Mouse (Mus musculus) lung, embryonic 15.5 days (tissue): Measurements from ENCODE around the gene Fgf8. TPM values are rescaled to one million over a fixed set of nuclear protein-coding genes. Genes with fewer than 3 reads are reported as not detected.

Experiments used
- ATAC-seq: fragments of 200-750 bp; cut with Nextera tagmentation; 2 replicates; pipeline ENCODE4 v1.8.0; 2017; ENCODE audit warnings: moderate number of reproducible peaks, borderline replicate concordance; ENCODE audit not compliant: low FRiP score, low TSS enrichment; ENCODE audit errors: extremely low read depth
- H3K27ac ChIP-seq: fragments of 300-500 bp; sonication (generic); 2 replicates; pipeline ENCODE4 v1.5.1; 2015; ENCODE audit warnings: moderate library complexity, mild to moderate bottlenecking, inconsistent platforms
- H3K27me3 ChIP-seq: fragments of 300-500 bp; sonication (generic); 2 replicates; pipeline ENCODE4 v1.6.1; 2015; ENCODE audit warnings: inconsistent platforms
- H3K36me3 ChIP-seq: fragments of 300-500 bp; sonication (generic); 2 replicates; pipeline ENCODE4 v1.6.1; 2015; ENCODE audit warnings: inconsistent platforms
- H3K4me1 ChIP-seq: fragments of 300-500 bp; sonication (generic); 2 replicates; pipeline ENCODE4 v1.6.1; 2015; ENCODE audit warnings: inconsistent platforms
- H3K4me2 ChIP-seq: fragments of 300-500 bp; sonication (generic); 2 replicates; pipeline ENCODE4 v1.6.1; 2015; ENCODE audit warnings: inconsistent platforms, mild to moderate bottlenecking, moderate library complexity
- H3K4me3 ChIP-seq: fragments of 300-500 bp; sonication (generic); 2 replicates; pipeline ENCODE4 v1.5.1; 2015; ENCODE audit warnings: mild to moderate bottlenecking, inconsistent platforms
- H3K9ac ChIP-seq: fragments of 300-500 bp; sonication (generic); 2 replicates; pipeline ENCODE4 v1.6.1; 2015; ENCODE audit warnings: inconsistent platforms
- H3K9me3 ChIP-seq: fragments of 300-500 bp; sonication (generic); 2 replicates; pipeline ENCODE4 v1.6.1; 2016; ENCODE audit warnings: inconsistent platforms
- whole genome bisulfite sequencing: fragments of 180-500 bp; shearing (Covaris S2); methylation state at CpG from one replicate; pipeline ENCODE4 v1.1.7; 2015; 5-methylcytosine and 5-hydroxymethylcytosine counted together
- polyA plus RNA-seq: library from polyadenylated mRNA; unstranded; fragments of >200 nt; fragmentation: Nextera tagmentation; extraction: Ambion mirVana; gene quantifications from 2 replicates; pipeline ENCODE4 v1.2.1, GENCODE M21; 2015

Gene Fgf8
- polyA plus RNA-seq, 1 experiment from 2014 or later: not detected

DNA sequence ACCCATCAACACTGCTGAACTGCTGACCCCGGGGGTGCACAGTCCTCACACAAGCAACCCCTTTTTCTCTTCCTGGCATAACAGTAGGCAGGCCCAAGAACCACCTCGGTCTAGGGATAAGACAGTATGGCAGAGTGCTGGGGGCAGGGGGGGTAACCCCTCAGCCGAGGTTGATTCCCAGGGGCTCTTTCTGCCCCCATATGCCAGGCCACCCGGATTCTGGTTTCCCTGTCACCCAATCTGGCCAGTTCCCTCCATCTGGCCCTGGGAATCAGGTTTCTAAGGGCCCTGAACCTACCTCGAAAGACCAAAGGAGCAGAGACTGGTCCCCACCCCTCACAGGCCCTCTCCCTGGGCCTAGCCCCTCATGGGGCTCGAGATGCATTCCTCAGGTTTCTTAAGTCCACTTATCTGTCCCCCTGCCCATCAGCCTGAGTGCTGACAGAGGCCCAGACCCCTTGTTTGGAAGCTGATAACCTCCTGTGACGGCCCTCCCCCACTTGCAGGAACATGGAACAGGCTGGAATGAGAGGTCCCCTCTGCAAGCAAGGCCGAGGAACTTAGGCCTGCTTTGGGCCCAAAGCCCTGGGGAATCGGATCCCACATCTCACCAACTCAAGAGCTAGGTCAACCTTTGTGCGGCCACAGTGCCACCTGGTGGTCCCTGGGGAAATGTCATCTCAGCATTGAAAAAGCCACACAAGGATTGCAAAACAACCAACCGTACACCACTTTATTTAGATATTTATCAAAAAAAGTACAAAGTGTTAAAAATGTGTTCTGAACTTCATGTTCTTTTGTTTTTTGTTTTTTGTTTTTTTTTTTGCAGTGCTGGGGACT lies 4.5 kb upstream of the Fgf8 start:
- Histone ChIP-seq H3K9ac (no peak overlapping the region), H3K36me3 (peaks cover 11% of the 10 kb centered on the region), H3K4me3 (no peak overlapping the region), H3K4me2 (no peak overlapping the region), H3K9me3 (no peaks in the 10 kb centered on the region), H3K27me3 (peaks cover 43% of the 10 kb centered on the region), H3K27ac (no peak overlapping the region), H3K4me1 (peaks cover 44% of the 10 kb centered on the region)
- no peak for ATAC-seq
- WGBS: 12% methylated on average over 11 of the region's 11 CpGs

DNA sequence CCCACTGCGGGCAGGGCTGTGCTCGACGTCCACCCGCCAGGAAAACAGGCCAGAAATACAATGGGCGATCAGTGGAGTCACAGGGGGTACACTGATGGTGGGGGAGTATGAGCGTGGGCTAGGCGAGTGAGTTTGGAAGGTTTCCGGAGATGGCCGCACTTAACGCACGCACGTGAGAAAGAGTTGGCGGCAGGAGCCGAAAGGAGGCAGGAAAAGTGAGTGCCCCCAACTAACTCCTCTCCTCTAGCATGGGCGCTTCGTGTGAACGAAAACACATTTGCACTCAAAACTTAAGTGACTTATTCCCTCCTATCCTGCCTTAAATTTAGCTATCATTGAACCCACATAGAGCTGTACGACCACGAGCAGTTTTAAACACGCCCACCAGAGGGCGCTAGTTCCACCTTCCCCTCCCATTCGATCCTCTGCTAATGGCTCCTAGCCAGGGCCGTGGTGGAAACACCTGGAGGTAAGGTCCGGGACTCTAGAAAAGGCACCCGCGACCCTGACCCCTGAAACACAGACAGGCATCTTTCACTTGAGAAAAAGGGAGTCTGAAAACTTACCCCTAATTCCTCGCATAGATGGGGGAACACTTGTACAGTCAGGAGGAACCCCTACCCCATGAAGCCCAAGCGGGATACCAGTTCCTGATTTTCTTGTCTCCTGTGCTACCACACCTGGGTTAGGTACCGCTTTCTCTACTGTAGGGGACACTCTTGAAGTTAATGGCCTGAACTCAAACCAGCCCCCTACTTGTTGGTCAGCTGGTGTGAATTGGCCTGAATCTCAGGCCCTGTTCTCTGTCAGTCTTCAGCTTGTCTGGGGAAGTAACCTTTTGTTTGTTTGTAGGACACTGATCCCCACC lies 3.7 kb upstream of the Fgf8 start:
- H3K9me3 ChIP-seq: no peaks in the 10 kb centered on the region
- no peak overlapping the region for H3K27ac ChIP-seq
- peaks cover 52% of the 10 kb centered on the region for H3K27me3 ChIP-seq
- 11% methylated on average over 29 of the region's 29 CpGs for WGBS
- no peak for ATAC-seq
- peak overlapping the region; percentile 5; the same call in 1 of the 2 replicates for H3K4me3 ChIP-seq
- 0 out of 2 replicates have a peak overlapping the region, but pooled peaks have one; percentile 16 for H3K9ac ChIP-seq
- H3K36me3 ChIP-seq: peaks cover 3% of the 10 kb centered on the region; the same call in 1 of the 2 replicates
- H3K4me1 ChIP-seq: peaks cover 53% of the 10 kb centered on the region
- H3K4me2 ChIP-seq: peak overlapping the region; percentile 37

DNA sequence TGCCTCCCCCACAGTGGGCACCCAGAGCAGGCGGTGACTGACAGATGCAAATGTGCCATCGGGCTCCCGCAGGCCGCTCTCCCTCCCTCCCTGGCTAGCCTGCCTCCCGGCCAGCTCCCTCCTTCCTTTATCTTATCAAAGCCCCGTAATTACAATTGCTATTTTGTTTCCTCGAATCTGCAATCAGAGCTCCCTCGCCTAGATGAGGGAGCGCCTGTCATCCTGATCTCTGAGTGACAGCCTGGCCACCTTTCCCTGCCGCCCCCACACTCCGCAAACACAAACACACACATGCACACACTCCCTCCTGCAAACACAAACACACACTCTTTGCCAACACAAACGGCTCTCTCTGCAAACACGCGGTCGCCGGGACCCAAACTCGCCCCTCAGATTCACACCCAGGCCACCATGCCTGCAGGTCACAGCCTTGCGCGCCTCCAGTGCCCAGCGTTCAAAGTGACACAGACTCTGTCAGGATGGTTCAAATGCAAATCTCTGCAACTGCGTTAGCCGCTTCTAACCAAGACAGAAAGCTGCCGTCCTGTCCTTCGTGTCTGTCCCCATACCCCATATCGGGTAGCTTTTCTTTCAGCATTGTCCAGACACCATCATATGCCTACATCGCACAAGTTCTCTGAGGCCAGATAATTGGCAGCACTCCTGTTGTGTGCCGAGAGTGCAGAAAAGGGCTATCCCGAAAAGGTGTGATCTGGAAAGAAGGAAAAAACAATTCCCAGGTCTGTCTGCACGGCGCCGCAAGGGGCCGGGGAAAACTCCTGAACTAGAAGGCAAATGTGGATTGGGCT lies 2.8 kb upstream of the Fgf8 start:
- no peaks in the 10 kb centered on the region for H3K9me3 ChIP-seq
- H3K4me2 ChIP-seq: peak overlapping the region; percentile 37
- no peaks in the 10 kb centered on the region for H3K36me3 ChIP-seq
- H3K27me3 ChIP-seq: peaks cover 59% of the 10 kb centered on the region
- peak overlapping the region; percentile 5; the same call in 1 of the 2 replicates for H3K4me3 ChIP-seq
- no peak for ATAC-seq
- WGBS: 7% methylated on average over 32 of the region's 32 CpGs
- peaks cover 53% of the 10 kb centered on the region for H3K4me1 ChIP-seq
- H3K9ac ChIP-seq: peak overlapping the region; percentile 16; the same call in 1 of the 2 replicates
- no peak overlapping the region for H3K27ac ChIP-seq

DNA sequence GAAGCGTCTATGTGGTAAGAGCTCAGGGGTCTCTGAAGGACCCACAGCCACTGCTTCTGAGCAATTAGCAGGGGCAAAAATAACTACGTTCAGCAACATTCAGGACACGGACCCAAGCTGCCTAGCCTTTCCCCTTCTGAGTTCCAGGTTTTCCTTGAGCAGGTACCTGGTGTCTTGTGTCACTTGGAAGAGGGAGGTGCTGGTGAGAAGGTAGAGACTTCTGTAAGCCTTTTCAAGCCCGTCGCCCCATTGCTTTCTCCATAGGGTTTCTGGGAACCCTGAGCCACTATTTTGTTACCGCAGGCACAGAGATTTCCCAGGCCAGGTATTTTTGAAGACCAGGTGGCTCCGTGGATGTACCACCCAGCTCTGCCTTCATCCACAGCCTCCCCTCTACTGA lies 904 bp upstream of the Fgf8 start:
- Histone ChIP-seq H3K9ac (no peak overlapping the region), H3K27ac (no peak overlapping the region), H3K4me2 (peak overlapping the region; percentile 93), H3K27me3 (peaks cover 77% of the 10 kb centered on the region), H3K4me1 (peaks cover 47% of the 10 kb centered on the region), H3K9me3 (no peaks in the 10 kb centered on the region), H3K36me3 (no peaks in the 10 kb centered on the region), H3K4me3 (peak overlapping the region; percentile 46)
- WGBS: 20% methylated on average over 7 of the region's 7 CpGs
- no peak for ATAC-seq

DNA sequence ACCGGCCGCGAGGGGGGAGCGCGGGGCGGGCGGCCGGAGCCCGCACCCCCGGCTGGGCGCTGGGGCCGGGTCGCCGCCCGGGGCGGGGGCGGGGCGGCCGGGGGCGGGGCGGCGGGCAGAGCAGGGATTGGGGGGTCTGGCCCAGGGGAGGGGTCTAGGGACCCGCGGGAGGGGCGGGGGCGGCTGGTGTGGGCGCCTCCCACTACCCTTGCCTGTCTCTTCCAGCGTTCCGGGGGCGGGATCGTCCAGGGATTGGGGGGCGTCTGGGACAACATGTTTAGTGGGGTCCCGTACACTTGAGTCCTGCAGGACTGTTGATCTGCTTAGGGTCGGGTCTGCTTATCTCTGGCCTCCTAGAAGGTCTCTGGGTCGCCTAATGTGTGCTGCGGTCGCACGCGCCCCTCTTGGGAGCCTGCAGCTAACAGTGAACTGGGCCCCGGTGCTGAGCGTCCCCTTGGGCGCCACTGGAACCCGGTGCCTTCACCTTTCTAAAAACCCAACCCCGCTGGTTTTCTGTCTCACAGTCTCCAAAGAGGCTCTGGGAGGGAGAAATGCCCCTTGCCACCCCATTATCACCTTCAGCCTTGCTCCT lies 365 bp upstream of the Fgf8 start:
- Histone ChIP-seq H3K4me1 (peaks cover 42% of the 10 kb centered on the region), H3K4me3 (peak overlapping the region; percentile 46), H3K27me3 (peaks cover 83% of the 10 kb centered on the region), H3K36me3 (no peaks in the 10 kb centered on the region), H3K4me2 (peak overlapping the region; percentile 93), H3K27ac (no peak overlapping the region), H3K9ac (no peak overlapping the region), H3K9me3 (no peaks in the 10 kb centered on the region)
- 2% methylated on average over 21 of the region's 44 CpGs for WGBS
- no peak for ATAC-seq

DNA sequence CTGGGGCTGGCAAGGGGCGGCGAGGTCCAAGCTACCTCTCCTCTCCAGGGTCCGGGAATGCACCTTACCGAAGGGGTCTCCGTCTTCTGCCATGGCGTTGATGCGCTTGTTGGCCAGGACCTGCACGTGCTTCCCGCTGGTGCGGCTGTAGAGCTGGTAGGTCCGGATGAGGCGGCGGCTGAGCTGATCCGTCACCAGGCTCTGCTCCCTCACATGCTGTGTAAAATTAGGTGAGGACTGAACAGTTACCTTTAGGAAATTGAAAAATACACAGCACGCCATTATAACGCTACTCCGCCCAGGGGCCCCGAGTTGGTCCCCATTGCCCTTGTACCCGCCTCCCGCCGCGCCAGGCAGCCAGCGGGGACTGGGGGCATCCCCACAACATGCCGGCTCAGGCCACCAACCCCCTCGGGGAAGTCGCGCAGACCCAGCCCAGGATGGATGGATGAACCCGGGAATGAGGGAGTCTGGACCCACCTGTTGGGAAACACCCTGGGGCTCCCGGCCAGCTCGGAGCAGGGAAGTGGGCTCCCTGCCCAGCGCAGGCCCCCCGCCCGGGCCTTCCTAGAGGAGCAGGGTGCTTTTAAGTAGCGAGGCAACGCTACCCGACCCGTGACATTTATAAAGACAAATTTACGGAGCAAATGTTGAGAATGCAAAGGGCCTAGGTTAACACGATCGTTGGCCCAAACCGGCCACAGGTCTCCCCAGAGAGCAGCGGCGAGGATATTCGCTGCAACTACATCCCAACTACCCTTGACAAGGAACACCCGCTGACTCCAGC lies 1.1 kb downstream of the Fgf8 start:
- peak overlapping the region; percentile 93 for H3K4me2 ChIP-seq
- no peak overlapping the region for H3K9ac ChIP-seq
- H3K9me3 ChIP-seq: no peaks in the 10 kb centered on the region
- H3K4me1 ChIP-seq: peaks cover 44% of the 10 kb centered on the region
- H3K27ac ChIP-seq: no peak overlapping the region
- no peaks in the 10 kb centered on the region for H3K36me3 ChIP-seq
- 2% methylated on average over 45 of the region's 45 CpGs for WGBS
- ATAC-seq: no peak
- peaks cover 96% of the 10 kb centered on the region for H3K27me3 ChIP-seq
- peak overlapping the region; percentile 46; the same call in 1 of the 2 replicates for H3K4me3 ChIP-seq

DNA sequence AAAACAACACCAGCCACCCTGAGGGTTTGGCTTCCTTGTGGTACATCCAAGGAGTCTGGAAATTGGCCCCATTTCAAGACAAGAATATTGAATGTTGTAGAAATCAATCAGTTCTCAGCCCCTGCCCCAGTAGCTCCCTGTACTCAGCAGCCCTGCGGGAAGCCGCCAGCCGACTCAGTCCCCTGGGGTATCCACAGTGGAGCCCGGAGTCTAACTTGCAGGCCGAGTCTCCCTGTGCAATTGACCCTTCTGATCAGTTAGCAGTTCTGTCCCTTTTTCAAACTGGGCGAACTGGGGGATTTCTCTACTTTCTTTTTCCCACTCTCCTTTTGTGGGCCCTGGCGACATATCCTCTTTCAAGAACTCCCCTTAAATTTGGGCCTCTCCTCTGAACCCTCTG lies 1.9 kb downstream of the Fgf8 start:
- Histone ChIP-seq H3K27me3 (peaks cover 96% of the 10 kb centered on the region), H3K4me2 (no peak overlapping the region), H3K36me3 (no peaks in the 10 kb centered on the region), H3K27ac (no peak overlapping the region), H3K9me3 (no peaks in the 10 kb centered on the region), H3K4me3 (no peak overlapping the region), H3K4me1 (peaks cover 37% of the 10 kb centered on the region), H3K9ac (no peak overlapping the region)
- ATAC-seq: no peak
- 11% methylated on average over 7 of the region's 7 CpGs for WGBS

DNA sequence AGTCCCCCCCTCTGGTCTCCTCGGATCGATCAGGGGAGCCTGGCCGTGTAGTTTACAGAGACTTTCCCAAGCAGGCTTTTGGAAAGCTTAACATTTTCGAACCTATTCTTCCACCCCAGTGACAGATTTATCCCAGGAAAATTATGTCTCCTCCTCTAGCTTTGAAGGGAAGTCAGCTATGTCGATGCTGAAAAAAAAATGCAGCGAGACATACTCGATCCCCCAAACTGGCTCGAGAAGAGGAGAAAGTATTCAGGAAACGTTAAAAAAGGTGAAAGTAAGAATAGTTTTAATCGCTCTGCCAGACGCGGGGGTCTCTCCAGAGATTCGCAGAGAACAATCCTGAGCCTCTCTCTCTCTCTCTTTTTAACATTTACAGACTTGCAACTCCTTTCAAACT lies 2.5 kb downstream of the Fgf8 start:
- Histone ChIP-seq H3K27me3 (peaks cover 96% of the 10 kb centered on the region), H3K4me2 (no peak overlapping the region), H3K9me3 (no peaks in the 10 kb centered on the region), H3K36me3 (no peaks in the 10 kb centered on the region), H3K27ac (no peak overlapping the region), H3K9ac (no peak overlapping the region), H3K4me1 (peaks cover 31% of the 10 kb centered on the region), H3K4me3 (no peak overlapping the region)
- no peak for ATAC-seq
- WGBS: 12% methylated on average over 13 of the region's 13 CpGs

DNA sequence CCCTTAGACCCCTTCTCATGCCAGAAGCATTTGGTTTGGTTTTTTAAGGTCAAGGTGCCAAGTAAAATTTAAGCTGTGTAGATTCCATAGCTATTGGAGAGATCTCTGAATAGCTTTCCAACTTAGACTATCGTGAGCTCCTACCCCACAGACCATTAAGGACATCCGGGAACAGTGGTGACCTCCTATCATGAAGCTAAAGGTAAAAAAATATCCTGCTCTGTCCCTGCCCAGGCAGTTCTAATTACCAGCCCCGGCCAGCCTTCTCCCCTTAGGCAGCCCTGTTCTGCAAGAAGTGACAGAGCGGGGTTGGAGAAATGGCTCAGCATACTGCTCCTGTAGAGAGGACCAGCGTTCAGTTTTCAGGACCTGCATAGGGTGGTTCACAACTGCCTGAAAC lies 4.2 kb downstream of the Fgf8 start:
- Histone ChIP-seq H3K4me1 (peaks cover 29% of the 10 kb centered on the region), H3K9me3 (no peaks in the 10 kb centered on the region), H3K9ac (no peak overlapping the region), H3K4me2 (no peak overlapping the region), H3K4me3 (no peak overlapping the region), H3K27ac (no peak overlapping the region), H3K36me3 (no peaks in the 10 kb centered on the region), H3K27me3 (peaks cover 94% of the 10 kb centered on the region)
- no peak for ATAC-seq
- 71% methylated on average over 5 of the region's 5 CpGs for WGBS

DNA sequence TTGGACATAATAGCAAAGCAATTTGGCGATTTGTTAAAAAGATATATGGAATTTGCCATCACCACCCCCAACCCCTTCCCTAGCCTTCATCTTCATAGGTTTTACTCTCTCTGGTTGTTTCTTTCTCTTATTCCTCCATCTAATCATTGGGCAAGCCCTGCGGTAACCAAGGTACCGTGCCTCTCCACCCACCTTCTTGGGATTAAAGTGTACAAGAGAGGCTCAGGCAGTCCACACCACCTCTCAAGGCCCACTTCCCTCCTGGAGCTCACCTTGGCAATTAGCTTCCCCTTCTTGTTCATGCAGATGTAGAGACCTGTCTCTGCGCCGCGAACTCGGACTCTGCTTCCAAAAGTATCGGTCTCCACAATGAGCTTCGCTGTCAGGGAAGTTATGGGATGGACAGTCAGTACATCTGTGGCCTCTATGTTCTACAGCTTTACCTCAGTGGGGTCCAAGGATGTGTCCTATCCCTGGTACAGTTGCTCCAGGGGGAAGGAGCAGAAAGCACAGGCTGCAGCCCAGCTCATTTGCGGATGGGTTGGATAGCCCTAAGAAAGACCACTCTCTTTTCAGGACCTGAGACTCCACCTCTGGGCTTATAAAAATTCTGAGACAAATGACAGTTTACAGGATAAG lies 4.8 kb downstream of the Fgf8 start:
- H3K4me2 ChIP-seq: no peak overlapping the region
- 78% methylated on average over 10 of the region's 10 CpGs for WGBS
- no peak overlapping the region for H3K27ac ChIP-seq
- H3K27me3 ChIP-seq: peaks cover 94% of the 10 kb centered on the region
- H3K9me3 ChIP-seq: no peaks in the 10 kb centered on the region
- peaks cover 24% of the 10 kb centered on the region for H3K4me1 ChIP-seq
- H3K9ac ChIP-seq: no peak overlapping the region
- H3K36me3 ChIP-seq: no peaks in the 10 kb centered on the region
- ATAC-seq: no peak
- H3K4me3 ChIP-seq: no peak overlapping the region
